Mouse (Mus musculus): ENCODE measurements around the gene Olfr763. TPM values are rescaled to one million over a fixed set of nuclear protein-coding genes. Genes with fewer than 3 reads are reported as not detected.
"Not testable (repeated sequence)": the region's sequence is repeated elsewhere in the genome, so short reads cannot be mapped to it uniquely, and the experiment has no call there.

Gene Olfr763
- polyA plus RNA-seq, 1 experiment from 2014 or later: not detected

DNA sequence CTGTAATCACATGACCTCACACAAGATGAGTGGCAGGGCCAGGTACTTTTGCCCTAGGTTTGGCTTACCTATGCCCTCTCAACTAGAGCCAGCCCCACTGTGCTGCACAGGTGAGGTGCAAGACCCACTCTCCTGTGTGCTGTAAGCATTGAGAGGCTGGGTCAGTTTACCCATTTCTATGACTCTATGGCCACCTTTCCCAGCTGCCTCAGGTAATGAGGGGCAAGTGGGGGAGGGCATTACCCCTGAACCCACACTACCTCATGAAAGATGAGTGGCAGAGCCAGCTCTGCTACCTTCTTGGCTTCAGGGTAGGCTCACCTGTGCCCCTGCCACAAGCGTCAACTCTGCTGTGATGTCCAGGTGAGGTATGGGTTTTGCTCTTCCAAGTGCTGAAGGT, 14.8 kb upstream of the Olfr763 start:
- Histone ChIP-seq H3K36me3 (no peaks in the 10 kb centered on the region), H3K27me3 (replicated peaks) (no peaks in the 10 kb centered on the region), H3K4me2 (no peak overlapping the region), H3K9me3 (replicated peaks) (no peaks in the 10 kb centered on the region), H3K9ac (no peak overlapping the region), H3K4me1 (no peaks in the 10 kb centered on the region), H3K4me3 (no peak overlapping the region), H3K27ac (no peak overlapping the region)
- ATAC-seq: no peak
- WGBS (ENCODE audit: insufficient replicate concordance): 72% methylated on average over 1 of the region's 1 CpGs

DNA sequence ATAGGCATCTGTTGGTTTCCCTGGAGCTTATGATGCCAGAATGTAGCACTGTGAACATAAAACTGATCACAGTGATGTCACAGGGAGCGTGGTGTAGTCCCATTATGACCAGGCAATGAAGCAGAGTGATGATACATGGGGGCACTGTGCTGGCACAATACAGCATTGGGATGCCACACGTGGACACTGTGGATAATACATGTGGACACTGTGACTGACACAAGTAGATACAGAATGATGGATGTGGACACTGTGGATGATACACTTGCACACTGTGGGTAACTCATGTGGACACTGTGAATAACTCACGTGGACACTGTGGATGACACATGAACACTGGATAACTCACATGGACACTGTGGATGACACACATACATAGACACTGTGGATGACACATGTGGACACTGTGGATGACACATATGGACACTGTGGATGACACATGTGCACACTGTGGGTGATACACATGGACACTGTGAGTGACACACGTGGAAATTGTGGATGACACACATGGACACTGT, 14.0 kb upstream of the Olfr763 start:
- no peak overlapping the region for H3K9ac ChIP-seq
- no peaks in the 10 kb centered on the region for H3K27me3 ChIP-seq (replicated peaks)
- no peaks in the 10 kb centered on the region for H3K9me3 ChIP-seq (replicated peaks)
- no peak overlapping the region for H3K27ac ChIP-seq
- no peaks in the 10 kb centered on the region for H3K4me1 ChIP-seq
- H3K4me2 ChIP-seq: no peak overlapping the region
- 38% methylated on average over 4 of the region's 4 CpGs for WGBS (ENCODE audit: insufficient replicate concordance)
- no peaks in the 10 kb centered on the region for H3K36me3 ChIP-seq
- 0 out of 2 replicates have a peak, but pooled peaks have one; percentile 37 for ATAC-seq
- H3K4me3 ChIP-seq: no peak overlapping the region

GRCm38 (mm10) chr10:129004032-129004920, 6.3 kb upstream of the Olfr763 start:
- no peak for ATAC-seq
- no peaks in the 10 kb centered on the region for H3K27me3 ChIP-seq (replicated peaks)
- no peak overlapping the region for H3K4me2 ChIP-seq
- no peak overlapping the region for H3K27ac ChIP-seq
- H3K36me3 ChIP-seq: no peaks in the 10 kb centered on the region
- no peak overlapping the region for H3K9ac ChIP-seq
- no peaks in the 10 kb centered on the region for H3K4me1 ChIP-seq
- 61% methylated on average over 14 of the region's 14 CpGs for WGBS (ENCODE audit: insufficient replicate concordance)
- H3K9me3 ChIP-seq (replicated peaks): no peaks in the 10 kb centered on the region
- no peak overlapping the region for H3K4me3 ChIP-seq

- WGBS (ENCODE audit: insufficient replicate concordance): 42% methylated on average over 2 of the region's 5 CpGs
- 0 out of 2 replicates have a peak, but pooled peaks have one; percentile 37 for ATAC-seq
These were observed 920 bp downstream of the Olfr763 start for GRCm38 (mm10) chr10:129011511-129011910.

GRCm38 (mm10) chr10:129014477-129014876, 3.9 kb downstream of the Olfr763 start:
- no peak for ATAC-seq
- Histone ChIP-seq H3K4me2 (no peak overlapping the region), H3K27me3 (replicated peaks) (no peaks in the 10 kb centered on the region), H3K36me3 (no peaks in the 10 kb centered on the region), H3K9me3 (replicated peaks) (no peaks in the 10 kb centered on the region), H3K4me1 (no peaks in the 10 kb centered on the region), H3K4me3 (no peak overlapping the region), H3K9ac (no peak overlapping the region), H3K27ac (no peak overlapping the region)

More at GRCm38 (mm10) chr10:129011511-129011910, 920 bp downstream of the Olfr763 start:
- H3K9ac ChIP-seq; H3K27ac ChIP-seq; H3K4me1 ChIP-seq; H3K36me3 ChIP-seq; H3K27me3 ChIP-seq (replicated peaks); H3K4me2 ChIP-seq; H3K9me3 ChIP-seq (replicated peaks); H3K4me3 ChIP-seq: not testable (repeated sequence)

DNA sequence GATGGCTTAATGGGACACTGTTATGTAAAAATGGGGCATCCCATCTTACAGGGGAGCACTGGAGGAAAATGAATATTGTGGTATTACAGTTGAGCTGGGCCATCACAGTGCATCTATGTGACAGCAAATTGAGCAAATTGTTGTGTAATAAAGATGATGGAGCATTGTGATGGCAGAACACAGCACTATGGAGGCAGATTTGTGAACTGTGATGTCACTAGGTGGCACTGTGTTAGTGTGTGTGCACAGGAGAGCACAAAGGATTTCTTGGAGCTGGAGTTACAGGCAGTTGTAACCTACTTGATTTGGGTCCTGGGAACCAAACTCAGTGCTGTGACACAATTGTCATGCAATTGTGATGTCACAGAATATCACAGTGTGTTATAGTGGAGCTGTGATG, 12.7 kb downstream of the Olfr763 start:
- Histone ChIP-seq H3K4me2 (no peak overlapping the region), H3K4me3 (no peak overlapping the region), H3K4me1 (no peaks in the 10 kb centered on the region), H3K9me3 (replicated peaks) (no peaks in the 10 kb centered on the region; the same call in 1 of the 2 replicates), H3K27me3 (replicated peaks) (no peaks in the 10 kb centered on the region), H3K36me3 (no peaks in the 10 kb centered on the region), H3K9ac (no peak overlapping the region), H3K27ac (no peak overlapping the region)
- no peak for ATAC-seq

GRCm38 (mm10) chr10:129026018-129026662, 15.5 kb downstream of the Olfr763 start:
- H3K27me3 ChIP-seq (replicated peaks): no peaks in the 10 kb centered on the region
- no peak overlapping the region for H3K4me3 ChIP-seq
- H3K9me3 ChIP-seq (replicated peaks): no peaks in the 10 kb centered on the region; the same call in 1 of the 2 replicates
- no peaks in the 10 kb centered on the region for H3K4me1 ChIP-seq
- H3K4me2 ChIP-seq: no peak overlapping the region
- H3K36me3 ChIP-seq: no peaks in the 10 kb centered on the region
- no peak overlapping the region for H3K9ac ChIP-seq
- no peak overlapping the region for H3K27ac ChIP-seq
- no peak for ATAC-seq
- 59% methylated on average over 3 of the region's 3 CpGs for WGBS (ENCODE audit: insufficient replicate concordance)

DNA sequence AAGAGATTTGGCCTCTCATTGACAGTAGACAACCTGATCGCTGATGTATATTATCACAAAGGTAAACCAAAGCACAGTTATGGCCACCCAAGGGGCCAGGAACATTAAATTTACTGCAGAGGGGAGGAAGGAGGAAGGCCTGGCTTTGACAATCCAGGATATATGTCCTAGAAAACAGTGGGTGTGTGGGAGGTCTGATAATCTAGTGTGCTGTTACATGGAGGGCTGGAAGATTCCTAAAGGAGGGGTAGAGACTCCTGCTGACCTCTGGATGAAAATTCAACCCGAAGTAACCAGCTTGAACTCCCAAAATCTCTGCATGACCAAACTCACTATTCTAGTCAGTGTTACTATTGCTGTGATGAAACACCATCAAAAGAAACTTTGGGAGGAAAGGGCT, 17.8 kb downstream of the Olfr763 start:
- 64% methylated on average over 2 of the region's 2 CpGs for WGBS (ENCODE audit: insufficient replicate concordance)
- Histone ChIP-seq H3K27ac (no peak overlapping the region), H3K9me3 (replicated peaks) (no peaks in the 10 kb centered on the region), H3K36me3 (no peaks in the 10 kb centered on the region), H3K4me2 (no peak overlapping the region), H3K4me1 (no peaks in the 10 kb centered on the region), H3K27me3 (replicated peaks) (no peaks in the 10 kb centered on the region), H3K9ac (no peak overlapping the region), H3K4me3 (no peak overlapping the region)
- ATAC-seq: no peak

GRCm38 (mm10) chr10:129039796-129040195, 29.2 kb downstream of the Olfr763 start, which contains the start of gene Olfr764-ps1:
Olfr764-ps1 (minus strand) TSS chr10:129039896.
- H3K4me1 ChIP-seq: no peaks in the 10 kb centered on the region
- H3K9me3 ChIP-seq (replicated peaks): no peaks in the 10 kb centered on the region
- H3K36me3 ChIP-seq: no peaks in the 10 kb centered on the region
- H3K4me2 ChIP-seq: no peak within 1 kb of the TSS
- H3K27me3 ChIP-seq (replicated peaks): no peaks in the 10 kb centered on the region
- WGBS (ENCODE audit: insufficient replicate concordance): 52% methylated on average over 3 of the region's 3 CpGs
- ATAC-seq: no peak
- no peak within 1 kb of the TSS for H3K27ac ChIP-seq
- no peak within 1 kb of the TSS for H3K9ac ChIP-seq
- no peak within 1 kb of the TSS for H3K4me3 ChIP-seq

GRCm38 (mm10) chr10:129049898-129050297, 39.3 kb downstream of the Olfr763 start, which contains the start of gene Olfr765:
Olfr765 (minus strand) TSS chr10:129049998.
- H3K27ac ChIP-seq; H3K36me3 ChIP-seq; H3K4me1 ChIP-seq; H3K27me3 ChIP-seq (replicated peaks); H3K4me2 ChIP-seq; H3K9me3 ChIP-seq (replicated peaks); H3K9ac ChIP-seq; ATAC-seq; H3K4me3 ChIP-seq: not testable (repeated sequence)
